In the genomic region with DNA sequence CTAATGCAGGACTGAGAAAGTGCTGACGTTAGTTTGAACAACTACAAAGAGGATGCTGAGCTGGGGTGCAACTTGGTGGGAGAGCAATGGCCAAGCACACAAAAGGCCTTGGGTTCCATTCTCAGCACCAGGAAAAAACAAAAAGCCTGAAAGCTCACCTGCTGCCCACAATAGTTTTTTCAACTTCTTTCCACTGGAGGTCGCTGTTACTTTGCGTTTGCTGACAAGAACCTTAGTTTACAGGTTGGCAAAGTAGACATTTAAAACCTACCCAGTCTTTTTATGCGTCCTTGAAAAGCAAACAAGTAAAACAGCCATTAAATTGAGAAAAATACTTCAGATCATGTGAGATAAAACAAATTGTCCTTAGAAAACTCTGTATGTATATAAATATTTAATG, we compare ENCODE assay signal across 11 mouse cellular contexts. TPM values are rescaled to one million over a fixed set of nuclear protein-coding genes. Genes with fewer than 3 reads are reported as not detected.
DNase-seq lines count a peak whose midpoint lies in the region.
"Had no signal": no experiment of that assay in that cellular context is flagged by ENCODE, and none has a peak within 500 bp of the region (broad histone marks: within the 10 kb centered on the region; RNA-seq: fewer than 3 reads in every experiment).

No protein-coding gene starts in this region.

- H3K9me3 ChIP-seq in heart, embryonic 10.5 days = no peaks in the 10 kb centered on the region
- H3K9me3 ChIP-seq: embryonic facial prominence, embryonic 12.5 days had no signal

- WGBS in heart, embryonic 10.5 days = 15% methylated on average over 4 of the region's 4 CpGs

- no peaks in the 10 kb centered on the region for H3K36me3 ChIP-seq in heart, embryonic 10.5 days
- H3K36me3 ChIP-seq: embryonic facial prominence, embryonic 12.5 days had no signal

- DNase-seq in heart, postnatal 14 days = peak; percentile 31 to 62
- DNase-seq in heart, embryonic 10.5 days (ENCODE audit: low spot score) = no peak
- peak; percentile 48 for DNase-seq in testis, postnatal 10 days (ENCODE audit: low spot score)
- DNase-seq in testis, postnatal 14 days (ENCODE audit: low spot score) = no peak
- DNase-seq in c-Kit-positive CD71-positive TER-119-negative erythroid progenitor cells, embryonic 14.5 days (ENCODE audit: low read depth) = peak; percentile 17
- peak; percentile 22 for DNase-seq in layer of hippocampus, adult 9-10 months (ENCODE audit: low spot score)
- peak; percentile 59 for DNase-seq in thymus, postnatal 14 days
- no peak for DNase-seq in ovary, adult 18-20 months (ENCODE audit: low spot score)

- no peaks in the 10 kb centered on the region for H3K27me3 ChIP-seq in heart, embryonic 10.5 days (ENCODE audit: insufficient read depth, poor library complexity, severe bottlenecking)
- H3K27me3 ChIP-seq: embryonic facial prominence, embryonic 12.5 days had no signal

- H3K4me3 ChIP-seq in heart, embryonic 10.5 days = no peak overlapping the region
- H3K4me3 ChIP-seq: embryonic facial prominence, embryonic 12.5 days had no signal

- intact Hi-C loops in heart, postnatal 14 days (cut with DNase I) = loop anchor here (2.0 kb wide), 1 partner anchor 31 kb away; no protein-coding TSS in a partner anchor

- peaks cover 15% of the 10 kb centered on the region for H3K4me1 ChIP-seq in heart, embryonic 10.5 days
- H3K4me1 ChIP-seq: embryonic facial prominence, embryonic 12.5 days had no signal

- H3K27ac ChIP-seq in heart, embryonic 10.5 days = no peak overlapping the region
- H3K27ac ChIP-seq: embryonic facial prominence, embryonic 12.5 days had no signal

RNA-seq across cellular contexts. Expression of a gene that starts 15.7 kb away (rescaled TPM):
- total RNA-seq in heart, postnatal 14 days (2021) = 100 to 1,000 TPM; 173 to 219 TPM
- polyA plus RNA-seq in heart, embryonic 10.5 days (2016; fragmentation: Nextera tagmentation; extraction: Ambion mirVana) = 0.07 TPM in 1 of 2 replicates, not detected in the other

RNA-seq across cellular contexts. Expression of a gene that starts 33.7 kb away (rescaled TPM):
- total RNA-seq in heart, postnatal 14 days (2021) = 10 to 100 TPM; 24.3 to 27.8 TPM
- polyA plus RNA-seq in heart, embryonic 10.5 days (2016; fragmentation: Nextera tagmentation; extraction: Ambion mirVana) = 20.6 and 30.0 TPM in 2 replicates

RNA-seq across cellular contexts. Expression of a gene that starts 34.5 kb away (rescaled TPM):
- total RNA-seq in heart, postnatal 14 days (2021) = under 1 TPM in 1 of 2 experiments, not detected in 1; 0.86 TPM
- not detected in 2 replicates for polyA plus RNA-seq in heart, embryonic 10.5 days (2016; fragmentation: Nextera tagmentation; extraction: Ambion mirVana)
- polyA plus RNA-seq: embryonic facial prominence, embryonic 12.5 days; liver, embryonic 16.5 days; stomach, embryonic 14.5 days had no signal

Comparison
In these comparisons a context has a peak if more than half of its experiments do, and no peak if none do; other contexts are left out.
1. DNase-seq: peak in heart, postnatal 14 days (2 of 2), testis, postnatal 10 days (single experiment), c-Kit-positive CD71-positive TER-119-negative erythroid progenitor cells, embryonic 14.5 days (single experiment), layer of hippocampus, adult 9-10 months (single experiment) and thymus, postnatal 14 days (single experiment); none in heart, embryonic 10.5 days (single experiment), testis, postnatal 14 days (single experiment) and ovary, adult 18-20 months (single experiment).